Mouse (Mus musculus) cortical plate, adult 2 months (tissue): Measurements from ENCODE around the gene Gm21974. TPM values are rescaled to one million over a fixed set of nuclear protein-coding genes. Genes with fewer than 3 reads are reported as not detected.

Experiments
- H3K27ac ChIP-seq: fragments of 200-500 bp; 2 replicates; pipeline ENCODE4 v1.5.1; 2012; ENCODE audit warnings: low read length, control low read depth, inconsistent platforms; ENCODE audit not compliant: insufficient read depth
- H3K4me1 ChIP-seq: fragments of 200-500 bp; 2 replicates; pipeline ENCODE4 v1.6.1; 2011; ENCODE audit warnings: low read length; ENCODE audit not compliant: control insufficient read depth, insufficient read depth
- H3K4me3 ChIP-seq: fragments of 200-500 bp; 2 replicates; pipeline ENCODE4 v1.5.1; 2011; ENCODE audit warnings: mild to moderate bottlenecking, low read length, control low read depth; ENCODE audit not compliant: insufficient read depth
- CTCF ChIP-seq: fragments of 200-500 bp; IDR thresholded peaks from 2 replicates; pipeline ENCODE4 v1.5.1; 2011; ENCODE audit warnings: mild to moderate bottlenecking, control low read depth, low read length; ENCODE audit not compliant: insufficient read depth; ENCODE audit errors: extremely low read depth
- POLR2A ChIP-seq: fragments of 200-500 bp; IDR thresholded peaks from 2 replicates; pipeline ENCODE4 v1.6.1; 2011; ENCODE audit warnings: mild to moderate bottlenecking, low read length, control low read depth; ENCODE audit not compliant: insufficient read depth; ENCODE audit errors: extremely low read depth
- polyA plus RNA-seq: library from polyadenylated mRNA; depleted of rRNA; stranded (reverse); fragments of >200 nt; gene quantifications from 2 replicates; pipeline ENCODE4 v1.2.3, GENCODE M21; 2012; rRNA removed

Gm21974 gene
- polyA plus RNA-seq, 1 experiment, result not detected

DNA sequence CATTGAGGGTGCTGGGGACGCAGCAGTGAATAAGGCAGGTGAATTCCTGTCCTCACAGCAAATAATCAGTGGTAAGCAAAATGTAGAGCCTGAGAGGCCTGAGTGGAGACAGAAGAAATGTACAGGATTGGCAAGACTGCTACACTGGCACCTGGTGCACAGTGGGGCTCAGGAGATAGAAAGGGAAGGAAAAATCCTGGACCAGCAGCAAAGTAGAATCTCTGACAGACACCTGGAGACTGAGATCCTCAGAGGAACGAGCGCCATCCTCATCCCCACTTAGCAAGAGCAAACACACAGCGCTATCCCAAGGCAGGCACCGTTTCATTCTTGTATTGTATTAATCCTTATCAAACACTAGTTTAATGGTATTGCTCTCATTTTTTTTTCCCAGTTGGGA, 57.8 kb downstream of the Gm21974 start:
- Histone ChIP-seq H3K4me3 (no peak overlapping the region), H3K4me1 (no peaks in the 10 kb centered on the region), H3K27ac (no peak overlapping the region)
- TF ChIP-seq POLR2A, result no peak
- TF ChIP-seq CTCF, result no peak

Other genes with a start within 250 kb of the Gm21974 start
- 25.5 and 27.0 TPM in 2 replicates for gene Bcl7c, start 186.5 kb downstream of the Gm21974 start, polyA plus RNA-seq
- 7.1 and 7.5 TPM in 2 replicates for gene Ctf1, start 182.7 kb downstream of the Gm21974 start, polyA plus RNA-seq
- gene Ctf2, start 163.3 kb downstream of the Gm21974 start, polyA plus RNA-seq, result not detected in 2 replicates
- gene Fbxl19, start 150.9 kb downstream of the Gm21974 start, polyA plus RNA-seq, result 59.2 and 60.7 TPM in 2 replicates
- gene Orai3, start 125.6 kb downstream of the Gm21974 start, polyA plus RNA-seq, result 24.6 and 25.0 TPM in 2 replicates
- gene Setd1a, start 118.8 kb downstream of the Gm21974 start, polyA plus RNA-seq, result 15.7 and 16.4 TPM in 2 replicates
- not detected in 2 replicates for gene Gm49388, start 109.8 kb downstream of the Gm21974 start, polyA plus RNA-seq
- gene Hsd3b7, start 94.8 kb downstream of the Gm21974 start, polyA plus RNA-seq, result 14.2 and 14.5 TPM in 2 replicates
- gene Stx4a, start 71.2 kb downstream of the Gm21974 start, polyA plus RNA-seq, result 118 and 122 TPM in 2 replicates
- 381 and 383 TPM in 2 replicates for gene Stx1b, start 70.9 kb downstream of the Gm21974 start, polyA plus RNA-seq
- gene Zfp646, start 19.2 kb downstream of the Gm21974 start, polyA plus RNA-seq, result 14.9 and 15.1 TPM in 2 replicates
- gene Zfp668, start 18.6 kb downstream of the Gm21974 start, polyA plus RNA-seq, result 12.9 and 13.5 TPM in 2 replicates
- 4.1 and 4.6 TPM in 2 replicates for gene Prss53, start 4.5 kb downstream of the Gm21974 start, polyA plus RNA-seq
- gene Vkorc1, start 163 bp upstream of the Gm21974 start, polyA plus RNA-seq, result 56.8 and 67.0 TPM in 2 replicates
- 55.7 and 59.2 TPM in 2 replicates for gene Bckdk, start 8.6 kb upstream of the Gm21974 start, polyA plus RNA-seq
- 39.1 and 44.1 TPM in 2 replicates for gene Kat8, start 17.1 kb upstream of the Gm21974 start, polyA plus RNA-seq
- gene Prss8, start 34.6 kb upstream of the Gm21974 start, polyA plus RNA-seq, result 0.08 and 0.15 TPM in 2 replicates
- gene Prss36, start 51.3 kb upstream of the Gm21974 start, polyA plus RNA-seq, result 17.0 and 17.9 TPM in 2 replicates
- gene Fus, start 72.0 kb upstream of the Gm21974 start, polyA plus RNA-seq, result 380 and 408 TPM in 2 replicates
- 8.9 and 10.6 TPM in 2 replicates for gene Pycard, start 98.4 kb upstream of the Gm21974 start, polyA plus RNA-seq
- 1.6 and 1.7 TPM in 2 replicates for gene Trim72, start 108.5 kb upstream of the Gm21974 start, polyA plus RNA-seq
- gene Itgam, start 167.2 kb upstream of the Gm21974 start, polyA plus RNA-seq, result 15.2 and 15.4 TPM in 2 replicates
- 0.02 and 0.10 TPM in 2 replicates for gene Gm49368, start 167.2 kb upstream of the Gm21974 start, polyA plus RNA-seq
- 0.21 and 0.23 TPM in 2 replicates for gene Itgax, start 234.1 kb upstream of the Gm21974 start, polyA plus RNA-seq